Mouse (Mus musculus) erythroblast, embryonic 14.5 days (primary cell): ENCODE data around the gene Nnat.

ENCODE experiments used
- GATA1 ChIP-seq: IDR thresholded peaks from 2 replicates; pipeline ENCODE4 v1.6.1; 2012; ENCODE audit warnings: low read length, inconsistent platforms, mixed read lengths
- TAL1 ChIP-seq: IDR thresholded peaks from 3 replicates; pipeline ENCODE4 v1.6.1; 2012; ENCODE audit warnings: low read length, inconsistent platforms, mixed read lengths

GRCm38 (mm10) chr2:157513737-157514208 is 46.1 kb upstream of the Nnat start:
- TF ChIP-seq TAL1 (no peak), GATA1 (no peak)
